Mouse (Mus musculus) lung, embryonic 14.5 days (tissue): ENCODE measurements around the gene Wfdc6a. TPM values are rescaled to one million over a fixed set of nuclear protein-coding genes. Genes with fewer than 3 reads are reported as not detected.
A peak's percentile ranks its signal among the peaks of the same experiment; 100 is the strongest.
"Not testable (repeated sequence)": the region's sequence is repeated elsewhere in the genome, so short reads cannot be mapped to it uniquely, and the experiment has no call there.

ENCODE experiments used
- ATAC-seq: fragments of 200-750 bp; cut with Nextera tagmentation; 2 replicates; pipeline ENCODE4 v1.8.0; 2017; ENCODE audit warnings: mild to moderate bottlenecking, moderate TSS enrichment, moderate library complexity; ENCODE audit not compliant: insufficient read depth
- DNase-seq: peaks from one replicate; pipeline ENCODE4 v3.0.0-alpha.2; 2015
- H3K27ac ChIP-seq: fragments of 300-500 bp; sonication (generic); 2 replicates; pipeline ENCODE4 v1.5.1; 2014; ENCODE audit warnings: low read depth, mild to moderate bottlenecking, moderate library complexity
- H3K27me3 ChIP-seq: fragments of 300-500 bp; sonication (generic); 2 replicates; pipeline ENCODE4 v1.6.1; 2014; ENCODE audit warnings: low read length, control low read depth; ENCODE audit not compliant: insufficient read depth
- H3K36me3 ChIP-seq: fragments of 300-500 bp; sonication (generic); 2 replicates; pipeline ENCODE4 v1.6.1; 2014; ENCODE audit warnings: control low read depth; ENCODE audit not compliant: insufficient read depth
- H3K4me1 ChIP-seq: fragments of 300-500 bp; sonication (generic); 2 replicates; pipeline ENCODE4 v1.6.1; 2014; ENCODE audit warnings: antibody characterized with exemption, control low read depth; ENCODE audit not compliant: insufficient read depth
- H3K4me2 ChIP-seq: fragments of 300-500 bp; sonication (generic); 2 replicates; pipeline ENCODE4 v1.6.1; 2014; ENCODE audit warnings: mild to moderate bottlenecking
- H3K4me3 ChIP-seq: fragments of 300-500 bp; sonication (generic); 2 replicates; pipeline ENCODE4 v1.5.1; 2014; ENCODE audit warnings: low read depth, low read length
- H3K9ac ChIP-seq: fragments of 300-500 bp; sonication (generic); 2 replicates; pipeline ENCODE4 v1.6.1; 2014
- H3K9me3 ChIP-seq: fragments of 300-500 bp; sonication (generic); 2 replicates; pipeline ENCODE4 v1.6.1; 2016; ENCODE audit warnings: low read depth, low read length, control low read depth
- CTCF ChIP-seq: IDR thresholded peaks from 2 replicates; pipeline ENCODE4 v1.5.1; 2016; ENCODE audit warnings: antibody characterized with exemption, low read depth
- WGBS: fragments of 180-500 bp; shearing (Covaris S2); extraction: QIAGEN DNeasy Blood & Tissue Kit; methylation state at CpG from one replicate; pipeline ENCODE4 v1.1.7; 2014; 5-methylcytosine and 5-hydroxymethylcytosine counted together
- polyA plus RNA-seq: library from polyadenylated mRNA; unstranded; fragments of >200 nt; fragmentation: Nextera tagmentation; extraction: Ambion mirVana; gene quantifications from 2 replicates; pipeline ENCODE4 v1.2.1, GENCODE M21; 2014

Wfdc6a gene
- 0.65 and 0.95 TPM in 2 replicates for polyA plus RNA-seq

- not testable (repeated sequence) for H3K9me3 ChIP-seq, H3K9ac ChIP-seq, H3K36me3 ChIP-seq, H3K4me3 ChIP-seq, H3K4me1 ChIP-seq, H3K4me2 ChIP-seq, H3K27me3 ChIP-seq
- DNase-seq (peak; percentile 71), ATAC-seq (peak; percentile 52; the same call in 1 of the 2 replicates)
- WGBS: 37% methylated on average over 13 of the region's 13 CpGs
- peak within 1 kb of the TSS; percentile 50; the same call in 1 of the 2 replicates for H3K27ac ChIP-seq
Observed at GRCm38 (mm10) chr2:164585025-164585725, at the start of gene Wfdc6a. TSS of gene Wfdc6a (minus strand) at chr2:164585447.

- Histone ChIP-seq H3K27ac (no peak overlapping the region), H3K4me2 (no peak overlapping the region), H3K36me3 (no peaks in the 10 kb centered on the region), H3K9me3 (no peaks in the 10 kb centered on the region), H3K4me1 (no peaks in the 10 kb centered on the region), H3K27me3 (no peaks in the 10 kb centered on the region), H3K9ac (no peak overlapping the region), H3K4me3 (no peak overlapping the region)
- 0 out of 2 replicates have a peak, but pooled peaks have one; percentile 19 for TF ChIP-seq CTCF
- 82% methylated on average over 4 of the region's 4 CpGs for WGBS
- ATAC-seq (no peak), DNase-seq (no peak)
Observed at GRCm38 (mm10) chr2:164621775-164622174, 36.5 kb upstream of the Wfdc6a start.

- Histone ChIP-seq H3K9me3 (no peaks in the 10 kb centered on the region), H3K27ac (no peak overlapping the region), H3K4me2 (no peak overlapping the region), H3K27me3 (no peaks in the 10 kb centered on the region), H3K36me3 (no peaks in the 10 kb centered on the region), H3K4me3 (no peak overlapping the region), H3K4me1 (no peaks in the 10 kb centered on the region), H3K9ac (no peak overlapping the region)
- DNase-seq (no peak), ATAC-seq (no peak)
- TF ChIP-seq CTCF: no peak
- WGBS: 56% methylated on average over 5 of the region's 5 CpGs
Observed at GRCm38 (mm10) chr2:164619050-164619449, 33.8 kb upstream of the Wfdc6a start.

GRCm38 (mm10) chr2:164615386-164615785 is 30.1 kb upstream of the Wfdc6a start:
- DNase-seq (no peak), ATAC-seq (no peak)
- no peak for TF ChIP-seq CTCF
- 75% methylated on average over 3 of the region's 3 CpGs for WGBS
- no peak overlapping the region for H3K9ac ChIP-seq
- H3K27me3 ChIP-seq: no peaks in the 10 kb centered on the region
- no peak overlapping the region for H3K27ac ChIP-seq
- no peaks in the 10 kb centered on the region for H3K36me3 ChIP-seq
- no peaks in the 10 kb centered on the region for H3K4me1 ChIP-seq
- H3K4me3 ChIP-seq: no peak overlapping the region
- no peak overlapping the region for H3K4me2 ChIP-seq
- H3K9me3 ChIP-seq: no peaks in the 10 kb centered on the region

- H3K27ac ChIP-seq, H3K4me3 ChIP-seq, H3K27me3 ChIP-seq, ATAC-seq, H3K9ac ChIP-seq, H3K36me3 ChIP-seq, H3K4me1 ChIP-seq, H3K9me3 ChIP-seq, H3K4me2 ChIP-seq: not testable (repeated sequence)
- 42% methylated on average over 8 of the region's 8 CpGs for WGBS
- peak; percentile 32 for DNase-seq
Observed at GRCm38 (mm10) chr2:164613471-164613870, 28.2 kb upstream of the Wfdc6a start, which contains the start of the genes Wfdc6b and Wfdc8. TSS of gene Wfdc6b (plus strand) at chr2:164613522. TSS of gene Wfdc8 (minus strand) at chr2:164613626.

- no peak for TF ChIP-seq CTCF
- ATAC-seq (no peak), DNase-seq (no peak)
- no peak overlapping the region for H3K4me2 ChIP-seq
- WGBS: 68% methylated on average over 6 of the region's 6 CpGs
- no peak overlapping the region for H3K4me3 ChIP-seq
- H3K36me3 ChIP-seq: no peaks in the 10 kb centered on the region
- H3K9ac ChIP-seq: no peak overlapping the region
- H3K4me1 ChIP-seq: no peaks in the 10 kb centered on the region
- no peaks in the 10 kb centered on the region for H3K27me3 ChIP-seq
- H3K9me3 ChIP-seq: no peaks in the 10 kb centered on the region
- no peak overlapping the region for H3K27ac ChIP-seq
Observed at GRCm38 (mm10) chr2:164608781-164609180, 23.5 kb upstream of the Wfdc6a start.

GRCm38 (mm10) chr2:164604411-164604810 is 19.2 kb upstream of the Wfdc6a start:
- Histone ChIP-seq H3K4me1 (no peaks in the 10 kb centered on the region), H3K27ac (no peak overlapping the region), H3K4me3 (no peak overlapping the region), H3K27me3 (no peaks in the 10 kb centered on the region), H3K9me3 (no peaks in the 10 kb centered on the region), H3K4me2 (no peak overlapping the region), H3K9ac (no peak overlapping the region), H3K36me3 (no peaks in the 10 kb centered on the region)
- TF ChIP-seq CTCF: no peak
- ATAC-seq: no peak
- no peak for DNase-seq
- WGBS: 88% methylated on average over 8 of the region's 8 CpGs
